Mouse (Mus musculus): ENCODE measurements around the gene Hoxa5.

Gene Hoxa5

GRCm38 (mm10) chr6:52196811-52197210 is 7.6 kb downstream of the Hoxa5 start:
- no peak for DNase-seq

- DNase-seq: no peak
These were observed 9.7 kb downstream of the Hoxa5 start for GRCm38 (mm10) chr6:52194690-52195089.

DNA sequence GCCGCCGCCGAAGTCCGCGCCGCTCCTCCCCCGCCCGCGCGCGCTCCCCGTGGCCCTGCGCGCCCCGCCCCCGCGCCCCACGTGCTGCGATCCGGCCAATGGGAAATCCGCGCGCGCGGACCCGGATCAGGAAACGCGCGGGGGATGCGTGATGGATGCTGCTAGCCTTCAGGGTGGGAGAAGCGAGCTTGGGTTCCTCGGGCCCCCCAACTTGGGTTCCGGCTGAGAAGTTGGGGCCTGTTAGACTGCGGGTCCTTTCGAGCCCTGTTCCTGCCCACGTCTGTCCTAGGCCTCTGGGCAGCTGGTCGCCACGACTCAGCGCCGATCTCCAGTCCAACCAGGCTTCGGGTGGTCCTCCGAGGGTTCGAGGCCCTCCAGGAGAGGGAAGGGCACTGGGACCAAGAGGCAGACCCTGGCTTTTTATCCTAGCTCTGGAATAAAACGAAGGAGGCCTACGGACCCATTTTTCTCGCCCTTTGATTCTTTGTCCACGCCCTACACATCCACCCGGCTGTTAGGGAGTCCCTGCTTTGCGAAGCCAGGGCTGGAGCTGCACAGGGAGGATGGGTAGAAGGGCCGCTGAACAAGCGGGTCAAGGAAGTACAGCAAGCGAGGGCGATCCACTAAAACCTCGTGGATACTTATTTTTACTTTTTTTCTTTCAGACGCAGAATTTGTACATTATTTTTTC is 12.4 kb downstream of the Hoxa5 start:
- DNase-seq: no peak

- DNase-seq: no peak
These were observed 13.2 kb downstream of the Hoxa5 start, which contains the start of gene Hoxa4 for GRCm38 (mm10) chr6:52190906-52191810. Gene Hoxa4, minus strand, starts transcription at chr6:52191753.

GRCm38 (mm10) chr6:52190410-52190809 is 14.0 kb downstream of the Hoxa5 start:
- no peak for DNase-seq

DNA sequence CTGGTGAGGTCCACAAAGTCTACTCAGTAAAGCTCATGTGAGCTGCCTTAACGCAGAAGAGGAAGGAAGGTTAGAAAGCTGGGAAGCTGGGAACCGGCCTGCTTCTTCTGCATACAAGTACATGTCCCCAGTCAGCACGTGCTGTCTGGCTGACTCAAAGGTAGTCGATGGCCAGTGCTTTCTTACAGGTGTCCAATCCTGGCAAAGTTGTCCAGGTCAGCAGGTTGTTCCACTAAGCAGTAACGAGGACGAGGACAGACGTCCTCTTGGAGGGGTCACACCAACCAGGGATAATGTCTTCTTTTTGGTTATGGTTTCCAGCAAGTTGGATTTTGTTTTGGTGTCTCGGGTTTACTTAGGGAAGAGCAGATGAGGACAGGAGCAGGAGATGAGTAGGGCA is 14.5 kb downstream of the Hoxa5 start:
- DNase-seq: no peak

DNA sequence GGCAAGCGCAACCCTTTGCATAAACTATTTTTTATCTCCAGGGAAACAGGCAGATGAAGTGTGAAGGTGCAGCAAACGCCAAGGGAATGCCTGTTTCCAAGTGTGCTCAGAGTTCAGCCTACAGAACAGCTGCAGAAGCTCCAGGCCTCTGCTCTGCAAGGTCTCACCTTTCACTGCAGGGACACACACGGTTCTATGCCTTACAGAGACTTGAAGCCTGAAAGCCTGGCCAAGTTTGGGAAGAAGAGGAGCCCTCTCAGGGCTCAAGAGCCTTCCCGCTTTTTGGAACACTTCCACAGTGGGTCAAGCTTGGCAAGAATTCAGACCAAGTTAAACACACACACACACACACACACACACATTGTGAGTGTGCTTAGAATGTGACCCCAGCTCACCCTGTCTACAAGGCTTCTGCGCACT is 15.2 kb downstream of the Hoxa5 start:
- DNase-seq: no peak

DNA sequence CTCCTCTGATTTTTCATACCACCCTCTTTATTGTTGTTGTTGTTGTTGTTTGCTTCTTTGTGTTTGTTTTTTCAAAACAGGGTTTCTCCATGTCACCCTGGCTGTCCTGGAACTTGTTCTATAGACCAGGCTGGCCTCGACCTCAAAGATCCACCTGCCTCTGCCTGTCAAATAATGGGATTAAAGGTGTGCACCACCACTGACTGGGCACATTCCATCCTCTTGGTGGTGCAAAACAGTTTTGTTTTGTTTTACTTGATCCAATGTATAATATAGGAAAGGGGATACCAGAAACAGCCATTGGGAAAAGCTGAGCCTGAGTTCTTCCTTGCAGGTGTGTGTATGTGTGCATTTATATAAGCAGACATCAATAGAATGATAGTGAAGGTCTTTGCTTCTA is 17.9 kb downstream of the Hoxa5 start:
- DNase-seq: no peak

GRCm38 (mm10) chr6:52185834-52186233 is 18.6 kb downstream of the Hoxa5 start:
- DNase-seq: no peak

DNA sequence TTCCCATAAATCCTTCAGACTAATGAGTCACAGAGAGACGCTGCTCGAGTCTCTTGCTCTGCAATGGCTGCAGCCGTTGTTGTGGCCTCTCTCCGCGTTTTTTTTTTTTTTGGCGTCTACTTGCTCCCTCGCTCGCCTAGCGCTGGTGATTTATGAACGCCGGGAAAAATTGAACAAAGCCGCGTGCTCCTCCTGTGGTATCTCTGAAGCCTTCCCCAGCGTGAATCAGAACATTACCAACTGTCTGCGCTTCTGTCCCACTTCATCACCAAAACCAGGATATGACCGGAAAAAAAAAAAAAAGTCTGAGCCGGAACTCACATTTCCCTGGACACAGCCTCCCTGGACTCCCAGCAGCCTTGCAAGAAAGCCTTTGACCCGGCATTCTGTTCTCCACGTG is 19.2 kb downstream of the Hoxa5 start:
- no peak for DNase-seq

DNA sequence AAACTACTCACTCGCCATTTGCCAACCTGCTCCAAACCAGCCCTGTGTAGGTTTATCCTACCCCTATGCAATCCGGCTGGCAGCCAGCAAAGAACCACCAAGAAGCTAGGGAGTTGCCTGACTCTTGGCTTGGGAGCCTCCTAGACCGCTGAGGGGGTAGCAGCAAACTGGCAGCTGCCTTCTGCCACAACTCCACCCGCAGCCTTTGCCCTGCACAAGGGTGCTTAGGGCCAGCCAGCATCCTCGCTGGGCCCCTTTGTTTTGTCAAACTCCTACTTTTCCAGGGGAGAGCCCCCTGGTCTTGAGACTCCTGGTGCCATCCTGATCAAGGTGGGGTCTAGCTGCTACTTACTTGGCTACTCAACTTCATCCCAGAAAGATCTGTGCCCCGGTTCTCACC is 19.7 kb downstream of the Hoxa5 start:
- no peak for DNase-seq

DNA sequence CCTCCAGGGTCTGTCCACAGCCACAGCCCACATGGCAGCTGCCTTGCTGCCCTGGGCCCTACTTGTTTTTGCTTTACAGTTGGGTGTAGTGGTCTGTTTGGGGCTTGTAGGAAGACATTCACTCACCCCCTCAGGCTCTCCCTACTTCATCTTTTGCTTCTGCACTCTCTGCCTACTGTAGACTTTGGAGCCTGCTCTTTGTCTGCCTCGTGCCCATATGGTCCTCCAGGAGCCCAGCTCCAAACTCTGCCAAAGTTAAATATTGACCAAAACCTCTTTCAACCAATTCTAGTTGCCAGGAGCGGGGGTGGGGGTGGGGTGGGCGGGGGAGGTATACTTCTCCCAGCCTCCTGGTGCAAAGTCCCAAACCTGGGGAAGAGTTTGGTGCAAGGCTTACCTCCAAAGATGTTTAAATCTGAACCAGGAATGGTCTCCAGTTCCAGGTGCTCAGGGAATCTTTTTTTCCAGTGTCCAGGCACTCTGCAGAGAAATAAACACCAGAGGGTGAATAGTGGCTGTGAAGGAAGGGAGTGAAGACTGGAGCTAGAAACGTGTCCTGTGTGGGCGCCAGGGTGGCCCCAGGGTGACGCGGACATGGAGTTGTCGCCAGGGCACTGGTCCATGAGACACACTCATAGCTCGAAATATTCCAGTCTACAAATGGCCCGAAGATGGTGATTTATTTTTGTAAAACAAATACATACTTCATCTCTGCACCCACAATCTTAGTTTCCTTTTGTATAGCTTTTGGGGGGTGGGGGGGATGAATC is 20.9 kb downstream of the Hoxa5 start:
- no peak for DNase-seq

DNA sequence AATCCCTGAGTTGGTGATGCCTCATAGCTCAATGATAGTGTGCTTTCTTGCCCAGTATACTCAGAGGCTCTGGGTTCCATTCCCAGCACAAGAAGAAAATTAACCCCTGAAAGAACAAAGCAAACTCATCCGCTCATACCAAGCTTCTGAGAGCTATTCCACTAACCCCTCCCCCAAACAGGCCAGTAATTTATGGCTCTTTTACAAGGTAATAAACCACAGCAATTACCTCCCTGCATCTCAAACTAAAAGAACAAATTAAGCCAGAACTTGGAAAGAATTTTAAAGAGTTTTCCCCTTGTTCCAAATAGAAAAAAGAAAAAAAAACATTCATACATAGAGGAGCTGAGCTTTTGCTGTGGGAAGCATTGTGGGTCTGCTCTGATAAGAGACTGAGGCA is 21.6 kb downstream of the Hoxa5 start:
- DNase-seq: no peak

GRCm38 (mm10) chr6:52182030-52182429 is 22.4 kb downstream of the Hoxa5 start:
- no peak for DNase-seq

DNA sequence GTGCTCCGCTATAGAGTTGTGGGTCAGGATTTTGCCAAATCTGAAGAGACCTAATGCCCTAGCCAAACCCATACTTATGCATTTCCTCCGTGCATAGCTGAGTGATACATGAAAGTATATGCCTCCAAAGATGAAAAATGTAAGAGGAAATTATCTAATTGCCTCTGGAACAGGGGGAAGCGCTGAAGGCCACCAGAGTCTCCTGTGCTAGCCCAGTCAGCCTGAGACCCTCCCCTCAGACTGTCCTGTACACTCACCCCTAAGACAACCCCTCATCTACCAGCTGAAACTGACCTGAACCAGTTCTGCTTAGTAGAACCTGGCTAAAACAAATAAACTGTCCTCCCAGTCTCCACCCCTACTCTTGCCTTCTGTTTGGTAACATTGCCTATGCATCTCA is 23.7 kb downstream of the Hoxa5 start:
- DNase-seq: no peak

DNA sequence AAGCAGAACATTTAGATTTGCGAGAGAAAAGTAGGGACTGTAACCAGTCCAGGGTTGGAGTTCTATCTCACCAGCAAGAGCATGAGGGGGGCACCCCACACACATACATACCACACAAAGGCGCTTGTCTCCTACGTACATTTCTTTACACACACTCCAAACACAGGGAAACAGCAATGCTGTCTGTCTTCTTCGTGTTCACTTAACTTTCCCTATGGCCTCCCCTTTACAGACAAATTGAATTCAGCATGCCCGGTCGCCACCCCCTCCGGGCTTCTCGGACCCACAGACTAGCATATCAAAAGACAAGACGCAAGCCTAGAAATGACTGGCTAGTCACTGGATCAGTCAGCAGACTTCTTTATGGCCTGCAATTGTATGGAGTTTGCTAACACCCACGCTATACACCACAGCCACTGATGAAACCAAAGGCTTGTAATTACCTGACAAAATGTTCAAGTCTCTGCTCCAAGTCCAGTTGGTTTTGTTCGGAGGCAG is 24.1 kb downstream of the Hoxa5 start:
- DNase-seq: no peak

- DNase-seq: no peak
These were observed 24.7 kb downstream of the Hoxa5 start for GRCm38 (mm10) chr6:52179690-52180089.

DNA sequence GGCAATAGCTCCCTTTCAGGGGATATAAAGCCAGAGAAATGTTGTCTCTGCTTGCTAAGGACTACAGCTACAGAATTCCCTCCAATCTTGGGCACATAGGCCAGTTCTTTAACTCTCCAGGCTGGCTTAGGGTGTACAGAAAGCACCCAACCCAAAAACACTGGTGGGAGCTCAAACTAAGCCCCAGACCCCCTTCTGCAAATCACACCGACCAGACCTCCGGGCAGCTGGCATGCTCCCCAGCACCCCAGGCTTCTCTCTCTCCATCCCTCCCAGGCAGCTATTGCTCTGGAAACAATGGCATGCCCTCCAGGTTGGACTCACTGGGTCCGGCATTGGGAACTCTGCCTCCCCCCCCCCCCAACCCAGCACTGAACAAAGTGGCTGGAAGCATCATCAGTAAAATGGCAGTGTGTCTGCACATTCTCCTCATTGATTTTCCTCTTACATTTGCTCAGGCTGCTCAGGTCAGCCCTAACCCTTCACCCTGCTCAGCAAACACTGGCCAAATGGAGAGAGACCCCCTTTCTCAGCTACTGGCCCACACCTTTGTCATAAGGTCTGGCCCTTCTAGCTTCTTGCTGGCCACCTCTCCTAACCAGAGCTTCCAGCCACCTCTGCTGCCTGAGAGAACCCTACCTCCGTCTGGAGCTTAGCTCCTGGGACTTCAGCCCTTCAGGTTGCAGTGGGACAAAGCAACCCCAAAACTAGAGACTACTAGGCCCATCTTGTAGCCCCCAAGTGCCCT is 25.3 kb downstream of the Hoxa5 start:
- DNase-seq: no peak

DNA sequence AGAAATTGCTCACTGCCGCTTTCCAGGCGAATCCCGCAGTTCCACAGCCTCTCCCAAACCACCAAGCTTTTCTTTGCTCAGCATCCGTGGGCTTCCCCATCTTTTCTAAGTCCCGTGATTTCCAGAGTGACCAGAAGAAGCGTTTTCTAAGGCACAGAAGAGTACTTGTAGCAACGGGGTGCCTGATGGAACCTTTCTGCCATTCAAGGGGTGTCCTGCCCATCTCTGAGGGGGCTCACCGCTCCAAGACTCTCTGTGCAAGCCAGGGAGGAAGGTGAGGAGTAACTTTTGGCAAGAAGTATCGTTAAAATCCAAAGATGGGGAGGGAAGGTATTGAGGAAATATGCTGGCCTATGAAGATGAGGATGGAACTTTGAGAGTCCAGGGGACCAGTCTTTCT is 26.6 kb downstream of the Hoxa5 start:
- no peak for DNase-seq

- DNase-seq: no peak
These were observed 27.2 kb downstream of the Hoxa5 start, which contains the start of gene 5730596B20Rik for GRCm38 (mm10) chr6:52177061-52177735. Gene 5730596B20Rik, plus strand, starts transcription at chr6:52177498.

DNA sequence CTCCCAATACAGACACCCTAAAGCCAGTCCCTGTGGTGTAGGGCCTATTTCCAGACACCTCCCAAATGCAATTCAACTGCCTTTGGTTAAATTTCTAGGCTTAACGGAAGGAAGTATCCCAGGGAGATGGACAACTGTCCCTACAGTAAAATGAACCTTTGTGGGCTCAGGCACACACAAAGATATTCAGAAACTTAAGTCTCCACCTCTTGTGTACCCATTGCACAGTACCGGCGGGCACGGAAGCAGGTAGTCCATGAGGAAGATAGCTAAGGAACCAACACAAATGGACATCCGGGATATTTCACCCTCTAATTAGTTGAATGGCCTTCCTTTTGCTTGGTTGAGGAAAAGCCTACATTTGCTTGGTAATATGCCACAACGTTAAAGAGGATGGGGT is 28.0 kb downstream of the Hoxa5 start:
- DNase-seq: no peak

DNA sequence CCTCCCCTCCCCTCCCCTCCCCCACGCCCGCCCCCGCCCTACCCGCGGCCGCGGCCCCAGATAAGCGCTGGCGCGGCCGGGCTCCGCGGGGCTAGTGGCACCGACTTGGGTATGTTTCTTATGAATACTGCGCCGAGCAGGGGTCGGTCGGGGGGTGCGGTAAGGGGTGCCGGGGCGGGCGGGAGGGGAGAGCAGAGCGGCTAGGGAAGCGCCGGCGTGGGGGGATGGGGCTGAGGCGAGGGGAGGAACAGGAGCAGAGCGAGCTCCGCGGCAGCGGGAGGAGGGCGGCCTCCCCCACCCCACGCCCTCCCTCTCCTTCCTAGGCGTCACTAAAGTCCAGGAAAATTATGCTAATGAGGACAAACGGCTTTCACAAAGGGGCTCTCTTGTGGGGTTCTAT is 28.5 kb downstream of the Hoxa5 start:
- DNase-seq: no peak

All from cerebellum, adult 9-10 months (tissue).